Mouse (Mus musculus): ENCODE measurements around the gene Pitpnm2.

GRCm38 (mm10) chr5:124196082-124196481 lies 53.5 kb downstream of the Pitpnm2 start:
- TF ChIP-seq POLR2A (IDR thresholded peaks at IDR 0.05; ENCODE audit: control insufficient read depth, low read depth, low read length) (no peak), CTCF (IDR thresholded peaks at IDR 0.05; ENCODE audit: control insufficient read depth, insufficient read depth, insufficient replicate concordance, low read depth, low read length) (no peak)
